Mouse (Mus musculus): ENCODE measurements around the gene Sh3d21.

Sh3d21 gene

GRCm38 (mm10) chr4:126146974-126147532, 16.2 kb downstream of the Sh3d21 start:
- DNase-seq (ENCODE audit: low spot score) = no peak

- no peak for DNase-seq (ENCODE audit: low spot score)
These were observed 17.9 kb downstream of the Sh3d21 start for GRCm38 (mm10) chr4:126145396-126145795.

- no peak for DNase-seq (ENCODE audit: low spot score)
These were observed 22.3 kb downstream of the Sh3d21 start for GRCm38 (mm10) chr4:126141021-126141420.

GRCm38 (mm10) chr4:126137773-126138172, 25.5 kb downstream of the Sh3d21 start:
- DNase-seq (ENCODE audit: low spot score) = no peak

GRCm38 (mm10) chr4:126134639-126135038, 28.7 kb downstream of the Sh3d21 start:
- DNase-seq (ENCODE audit: low spot score) = no peak

GRCm38 (mm10) chr4:126134236-126134635, 29.1 kb downstream of the Sh3d21 start:
- DNase-seq (ENCODE audit: low spot score) = no peak

- DNase-seq (ENCODE audit: low spot score) = no peak
These were observed 30.5 kb downstream of the Sh3d21 start for GRCm38 (mm10) chr4:126132636-126133264.

GRCm38 (mm10) chr4:126131290-126132121, 31.8 kb downstream of the Sh3d21 start:
- no peak for DNase-seq (ENCODE audit: low spot score)

- DNase-seq (ENCODE audit: low spot score) = no peak
These were observed 32.8 kb downstream of the Sh3d21 start for GRCm38 (mm10) chr4:126130502-126130901.

- DNase-seq (ENCODE audit: low spot score) = no peak
These were observed 39.8 kb downstream of the Sh3d21 start for GRCm38 (mm10) chr4:126123309-126124040.

GRCm38 (mm10) chr4:126120506-126120905, 42.8 kb downstream of the Sh3d21 start:
- DNase-seq (ENCODE audit: low spot score) = no peak

- no peak for DNase-seq (ENCODE audit: low spot score)
These were observed 43.2 kb downstream of the Sh3d21 start for GRCm38 (mm10) chr4:126120052-126120451.

GRCm38 (mm10) chr4:126119051-126119450, 44.2 kb downstream of the Sh3d21 start:
- no peak for DNase-seq (ENCODE audit: low spot score)

GRCm38 (mm10) chr4:126118651-126119050, 44.6 kb downstream of the Sh3d21 start:
- DNase-seq (ENCODE audit: low spot score) = no peak

GRCm38 (mm10) chr4:126117116-126117515, 46.2 kb downstream of the Sh3d21 start:
- DNase-seq (ENCODE audit: low spot score) = no peak

- DNase-seq (ENCODE audit: low spot score) = no peak
These were observed 47.3 kb downstream of the Sh3d21 start for GRCm38 (mm10) chr4:126115871-126116521.

- DNase-seq (ENCODE audit: low spot score) = no peak
These were observed 47.9 kb downstream of the Sh3d21 start for GRCm38 (mm10) chr4:126115411-126115810.

GRCm38 (mm10) chr4:126113943-126114342, 49.3 kb downstream of the Sh3d21 start:
- peak; percentile 52 for DNase-seq (ENCODE audit: low spot score)

GRCm38 (mm10) chr4:126113243-126113642, 50.0 kb downstream of the Sh3d21 start:
- DNase-seq (ENCODE audit: low spot score) = no peak

- DNase-seq (ENCODE audit: low spot score) = no peak
These were observed 52.1 kb downstream of the Sh3d21 start for GRCm38 (mm10) chr4:126111153-126111549.

GRCm38 (mm10) chr4:126110374-126111152, 52.7 kb downstream of the Sh3d21 start:
- DNase-seq (ENCODE audit: low spot score) = peak; percentile 59
